Mouse (Mus musculus) forebrain, postnatal 0 days (tissue): ENCODE measurements around the gene Abcb1a. TPM values are rescaled to one million over a fixed set of nuclear protein-coding genes. Genes with fewer than 3 reads are reported as not detected.

Source experiments
- ATAC-seq: fragments of 200-750 bp; cut with Nextera tagmentation; 2 replicates; pipeline ENCODE4 v1.8.0; 2017; ENCODE audit warnings: mild to moderate bottlenecking, moderate library complexity
- DNase-seq: peaks from one replicate; pipeline ENCODE4 v3.0.0-alpha.2; 2015
- H3K27ac ChIP-seq: fragments of 300-500 bp; sonication (generic); 2 replicates; pipeline ENCODE4 v1.5.1; 2014; ENCODE audit warnings: low read depth, mild to moderate bottlenecking, antibody characterized with exemption, low read length, moderate library complexity, mixed read lengths
- H3K27me3 ChIP-seq: fragments of 300-500 bp; sonication (generic); 2 replicates; pipeline ENCODE4 v1.6.1; 2014; ENCODE audit warnings: mild to moderate bottlenecking, low read length, mixed read lengths; ENCODE audit not compliant: insufficient read depth
- H3K36me3 ChIP-seq: fragments of 300-500 bp; sonication (generic); 2 replicates; pipeline ENCODE4 v1.6.1; 2014; ENCODE audit warnings: mild to moderate bottlenecking, moderate library complexity; ENCODE audit not compliant: insufficient read depth
- H3K4me1 ChIP-seq: fragments of 300-500 bp; sonication (generic); 2 replicates; pipeline ENCODE4 v1.6.1; 2014; ENCODE audit warnings: antibody characterized with exemption; ENCODE audit not compliant: insufficient read depth
- H3K4me2 ChIP-seq: fragments of 300-500 bp; sonication (generic); 2 replicates; pipeline ENCODE4 v1.6.1; 2014; ENCODE audit warnings: low read depth, mild to moderate bottlenecking, moderate library complexity
- H3K4me3 ChIP-seq: fragments of 300-500 bp; sonication (generic); 2 replicates; pipeline ENCODE4 v1.5.1; 2014; ENCODE audit warnings: low read depth, low read length, mixed read lengths
- H3K9ac ChIP-seq: fragments of 300-500 bp; sonication (generic); 2 replicates; pipeline ENCODE4 v1.6.1; 2014; ENCODE audit warnings: mild to moderate bottlenecking
- H3K9me3 ChIP-seq: fragments of 300-500 bp; sonication (generic); 2 replicates; pipeline ENCODE4 v1.6.1; 2016; ENCODE audit warnings: low read length
- CTCF ChIP-seq: sonication (generic); IDR thresholded peaks from 2 replicates; pipeline ENCODE4 v1.5.1; 2016; ENCODE audit warnings: antibody characterized with exemption, control low read depth, low read depth
- WGBS: fragments of 180-500 bp; shearing (Covaris S2); extraction: QIAGEN DNeasy Blood & Tissue Kit; methylation state at CpG from one replicate; pipeline ENCODE4 v1.1.7; 2014; 5-methylcytosine and 5-hydroxymethylcytosine counted together
- polyA plus RNA-seq: library from polyadenylated mRNA; unstranded; fragments of >200 nt; fragmentation: Nextera tagmentation; extraction: Ambion mirVana; gene quantifications from 2 replicates; pipeline ENCODE4 v1.2.1, GENCODE M21; 2015
- total RNA-seq: library from RNA; depleted of rRNA; stranded (reverse); fragments of >200 nt; gene quantifications from 2 replicates; pipeline ENCODE4 v1.2.3, GENCODE M21; 2014

The Abcb1a gene
- total and polyA plus RNA-seq, 2 experiments from 2014 or later: 2.2 to 7.6 TPM

- ATAC-seq (no peak), DNase-seq (no peak)
- no peaks in the 10 kb centered on the region for H3K36me3 ChIP-seq
- no peaks in the 10 kb centered on the region for H3K9me3 ChIP-seq
- TF ChIP-seq CTCF: no peak
- H3K9ac ChIP-seq: no peak overlapping the region
- no peaks in the 10 kb centered on the region for H3K27me3 ChIP-seq
- H3K4me1 ChIP-seq: no peaks in the 10 kb centered on the region
- 73% methylated on average over 3 of the region's 3 CpGs for WGBS
- H3K4me3 ChIP-seq: no peak overlapping the region
- H3K4me2 ChIP-seq: no peak overlapping the region
- no peak overlapping the region for H3K27ac ChIP-seq
Observed at GRCm38 (mm10) chr5:8681166-8681565, 21.3 kb downstream of the Abcb1a start.

GRCm38 (mm10) chr5:8683686-8684085 lies 23.8 kb downstream of the Abcb1a start:
- Histone ChIP-seq H3K27me3 (no peaks in the 10 kb centered on the region), H3K9ac (no peak overlapping the region), H3K4me3 (no peak overlapping the region), H3K36me3 (no peaks in the 10 kb centered on the region), H3K27ac (no peak overlapping the region), H3K4me1 (no peaks in the 10 kb centered on the region), H3K9me3 (no peaks in the 10 kb centered on the region), H3K4me2 (no peak overlapping the region)
- WGBS: 96% methylated on average over 3 of the region's 3 CpGs
- DNase-seq (no peak), ATAC-seq (no peak)
- TF ChIP-seq CTCF: no peak

GRCm38 (mm10) chr5:8686071-8686470 lies 26.2 kb downstream of the Abcb1a start:
- Histone ChIP-seq H3K36me3 (no peaks in the 10 kb centered on the region), H3K4me3 (no peak overlapping the region), H3K27me3 (no peaks in the 10 kb centered on the region), H3K9ac (no peak overlapping the region), H3K27ac (no peak overlapping the region), H3K4me1 (no peaks in the 10 kb centered on the region), H3K4me2 (no peak overlapping the region), H3K9me3 (no peaks in the 10 kb centered on the region)
- TF ChIP-seq CTCF: no peak
- DNase-seq: no peak
- no peak for ATAC-seq
- WGBS: 74% methylated on average over 2 of the region's 2 CpGs

GRCm38 (mm10) chr5:8687550-8687949 lies 27.7 kb downstream of the Abcb1a start:
- H3K27me3 ChIP-seq: no peaks in the 10 kb centered on the region
- DNase-seq (no peak), ATAC-seq (no peak)
- no peak overlapping the region for H3K27ac ChIP-seq
- no peak for TF ChIP-seq CTCF
- H3K9me3 ChIP-seq: no peaks in the 10 kb centered on the region
- no peaks in the 10 kb centered on the region for H3K4me1 ChIP-seq
- 76% methylated on average over 5 of the region's 5 CpGs for WGBS
- no peak overlapping the region for H3K4me3 ChIP-seq
- H3K9ac ChIP-seq: no peak overlapping the region
- no peaks in the 10 kb centered on the region for H3K36me3 ChIP-seq
- no peak overlapping the region for H3K4me2 ChIP-seq

- no peak for TF ChIP-seq CTCF
- Histone ChIP-seq H3K4me2 (no peak overlapping the region), H3K4me1 (no peaks in the 10 kb centered on the region), H3K9ac (no peak overlapping the region), H3K9me3 (no peaks in the 10 kb centered on the region), H3K27ac (no peak overlapping the region), H3K27me3 (no peaks in the 10 kb centered on the region), H3K4me3 (no peak overlapping the region), H3K36me3 (no peaks in the 10 kb centered on the region)
- ATAC-seq (no peak), DNase-seq (no peak)
Observed at GRCm38 (mm10) chr5:8716061-8716460, 56.2 kb downstream of the Abcb1a start.

- 44% methylated on average over 1 of the region's 1 CpGs for WGBS
- no peak for TF ChIP-seq CTCF
- no peak for ATAC-seq
- H3K9me3 ChIP-seq: no peaks in the 10 kb centered on the region
- H3K36me3 ChIP-seq: no peaks in the 10 kb centered on the region
- H3K4me2 ChIP-seq: no peak overlapping the region
- DNase-seq: no peak
- no peaks in the 10 kb centered on the region for H3K27me3 ChIP-seq
- no peaks in the 10 kb centered on the region for H3K4me1 ChIP-seq
- no peak overlapping the region for H3K9ac ChIP-seq
- H3K4me3 ChIP-seq: no peak overlapping the region
- H3K27ac ChIP-seq: no peak overlapping the region
Observed at GRCm38 (mm10) chr5:8719556-8719955, 59.7 kb downstream of the Abcb1a start.

- Histone ChIP-seq H3K27me3 (no peaks in the 10 kb centered on the region), H3K4me2 (no peak overlapping the region), H3K27ac (no peak overlapping the region), H3K9ac (no peak overlapping the region), H3K36me3 (no peaks in the 10 kb centered on the region), H3K9me3 (no peaks in the 10 kb centered on the region), H3K4me3 (no peak overlapping the region), H3K4me1 (no peaks in the 10 kb centered on the region)
- no peak for ATAC-seq
- 67% methylated on average over 1 of the region's 1 CpGs for WGBS
- no peak for DNase-seq
- no peak for TF ChIP-seq CTCF
Observed at GRCm38 (mm10) chr5:8722224-8722623, 62.3 kb downstream of the Abcb1a start.

GRCm38 (mm10) chr5:8722867-8723266 lies 63.0 kb downstream of the Abcb1a start:
- H3K4me1 ChIP-seq: no peaks in the 10 kb centered on the region
- H3K27ac ChIP-seq: no peak overlapping the region
- no peaks in the 10 kb centered on the region for H3K27me3 ChIP-seq
- TF ChIP-seq CTCF: no peak
- H3K9ac ChIP-seq: no peak overlapping the region
- H3K4me2 ChIP-seq: no peak overlapping the region
- WGBS: 84% methylated on average over 5 of the region's 5 CpGs
- H3K9me3 ChIP-seq: no peaks in the 10 kb centered on the region
- no peaks in the 10 kb centered on the region for H3K36me3 ChIP-seq
- no peak overlapping the region for H3K4me3 ChIP-seq
- ATAC-seq: no peak
- DNase-seq: no peak
